Mouse (Mus musculus) adrenal gland, adult 2 months (tissue): ENCODE measurements at regions not wholly inside any gene's neighbourhood (a gene's known extent, or its start where the extent isn't known, plus 50 kb on each side); places are given as distances from the start of the nearest gene placed in this dataset.

ENCODE experiments used
- DNase-seq: peaks from one replicate; pipeline ENCODE4 v3.0.0; 2021

GRCm38 (mm10) chr13:93243076-93243475 is 50.9 kb upstream of the Tent2 start:
- peak; percentile 83 for DNase-seq

GRCm38 (mm10) chr13:93248711-93249110 is 50.7 kb upstream of the Homer1 start:
- DNase-seq: no peak
